24 mouse cellular contexts compared by ENCODE assay signal in genomic region chr1:78706338-78706737, GRCm38 (mm10).
"Had no signal": no experiment of that assay in that cellular context is flagged by ENCODE, and none has a peak within 500 bp of the region (broad histone marks: within the 10 kb centered on the region; RNA-seq: fewer than 3 reads in every experiment).

No protein-coding gene starts in this region.

- H3K9ac ChIP-seq: forebrain, postnatal 0 days; heart, embryonic 12.5 days; heart, embryonic 15.5 days; hindbrain, embryonic 13.5 days; hindbrain, embryonic 15.5 days; kidney, embryonic 15.5 days; limb, embryonic 13.5 days; limb, embryonic 15.5 days had no signal

- H3K4me3 ChIP-seq: heart, embryonic 10.5 days; heart, embryonic 12.5 days; heart, embryonic 15.5 days; hindbrain, embryonic 13.5 days; hindbrain, embryonic 15.5 days; kidney, embryonic 15.5 days; limb, embryonic 13.5 days; limb, embryonic 15.5 days had no signal

- H3K4me1 ChIP-seq: heart, embryonic 12.5 days; hindbrain, embryonic 13.5 days; hindbrain, embryonic 15.5 days; kidney, embryonic 15.5 days; limb, embryonic 13.5 days; limb, embryonic 15.5 days had no signal

- DNase-seq: forebrain, postnatal 0 days; gastrocnemius, postnatal 14 days; gastrocnemius, postnatal 36 days; heart, adult 11 months; heart, postnatal 14 days; heart, postnatal 36 days; kidney, adult 11 months; kidney, adult 2 months; kidney, adult 9 months; kidney, postnatal 10 days; kidney, postnatal 36 days; layer of hippocampus, adult 9-11 months; layer of hippocampus, postnatal 36 days; left cerebral cortex, postnatal 4 days had no signal

- H3K27ac ChIP-seq: heart, embryonic 10.5 days; heart, embryonic 15.5 days; hindbrain, embryonic 13.5 days; hindbrain, embryonic 15.5 days; hindbrain, postnatal 0 days; kidney, embryonic 15.5 days; limb, embryonic 13.5 days; limb, embryonic 15.5 days had no signal

- H3K9me3 ChIP-seq: heart, embryonic 10.5 days; heart, embryonic 12.5 days; heart, embryonic 15.5 days; hindbrain, embryonic 13.5 days; hindbrain, embryonic 15.5 days; kidney, embryonic 15.5 days; limb, embryonic 13.5 days; limb, embryonic 15.5 days had no signal

- ATAC-seq: forebrain, postnatal 0 days; hindbrain, postnatal 0 days; intestine, embryonic 16.5 days had no signal

- H3K27me3 ChIP-seq: heart, embryonic 12.5 days; heart, embryonic 15.5 days; hindbrain, embryonic 13.5 days; hindbrain, embryonic 15.5 days; kidney, embryonic 15.5 days; limb, embryonic 13.5 days; limb, embryonic 15.5 days had no signal

- H3K4me2 ChIP-seq: heart, embryonic 12.5 days; heart, embryonic 15.5 days; hindbrain, embryonic 13.5 days; hindbrain, embryonic 15.5 days; kidney, embryonic 15.5 days; limb, embryonic 13.5 days; limb, embryonic 15.5 days had no signal
